Mouse (Mus musculus) neural tube, embryonic 11.5 days (tissue): Measurements from ENCODE around the gene Il17rc. TPM values are rescaled to one million over a fixed set of nuclear protein-coding genes. Genes with fewer than 3 reads are reported as not detected.

Experiments
- microRNA-seq: library from miRNA; unstranded; fragments of <30 nt; microRNA quantifications from one replicate; pipeline ENCODE4, GENCODE M21; 2016
- polyA plus RNA-seq: library from polyadenylated mRNA; unstranded; fragments of >200 nt; fragmentation: Nextera tagmentation; extraction: Ambion mirVana; gene quantifications from 2 replicates; pipeline ENCODE4 v1.2.1, GENCODE M21; 2014

The Il17rc gene
- polyA plus RNA-seq, 1 experiment from 2014 or later: 3.4 TPM

Small RNA genes within 50 kb of the gene (microRNA-seq; reads per million reads assigned to microRNA genes)
- gene Gm23365 (not detected), gene Gm24387 (not detected)

Other genes with a start within 250 kb of the Il17rc start
- gene Mtmr14, start 233.6 kb upstream of the Il17rc start, polyA plus RNA-seq: 47.4 and 53.5 TPM in 2 replicates
- gene Cpne9, start 189.1 kb upstream of the Il17rc start, polyA plus RNA-seq: 0.08 and 0.18 TPM in 2 replicates
- 27.1 and 28.4 TPM in 2 replicates for gene Brpf1, start 164.3 kb upstream of the Il17rc start, polyA plus RNA-seq
- 13.1 and 14.0 TPM in 2 replicates for gene Ogg1, start 144.5 kb upstream of the Il17rc start, polyA plus RNA-seq
- 50.8 and 56.0 TPM in 2 replicates for gene Camk1, start 127.4 kb upstream of the Il17rc start, polyA plus RNA-seq
- gene Tada3, start 93.5 kb upstream of the Il17rc start, polyA plus RNA-seq: 56.3 and 60.7 TPM in 2 replicates
- gene Arpc4, start 93.3 kb upstream of the Il17rc start, polyA plus RNA-seq: 202 and 215 TPM in 2 replicates
- gene Ttll3, start 82.2 kb upstream of the Il17rc start, polyA plus RNA-seq: 3.4 and 4.3 TPM in 2 replicates
- 27.7 and 27.9 TPM in 2 replicates for gene Rpusd3, start 52.1 kb upstream of the Il17rc start, polyA plus RNA-seq
- gene Cidec, start 35.7 kb upstream of the Il17rc start, polyA plus RNA-seq: 0.19 TPM in 1 of 2 replicates, not detected in the other
- 74.7 and 75.9 TPM in 2 replicates for gene Jagn1, start 28.9 kb upstream of the Il17rc start, polyA plus RNA-seq
- gene Il17re, start 12.9 kb upstream of the Il17rc start, polyA plus RNA-seq: 0.77 and 0.78 TPM in 2 replicates
- gene Creld1, start 11.9 kb downstream of the Il17rc start, polyA plus RNA-seq: 33.6 and 41.1 TPM in 2 replicates
- gene Prrt3, start 30.5 kb downstream of the Il17rc start, polyA plus RNA-seq: 0.91 and 0.94 TPM in 2 replicates
- gene Emc3, start 60.2 kb downstream of the Il17rc start, polyA plus RNA-seq: 82.4 and 89.4 TPM in 2 replicates
- 13.6 and 15.7 TPM in 2 replicates for gene Fancd2, start 60.3 kb downstream of the Il17rc start, polyA plus RNA-seq
- not detected in 2 replicates for gene Fancd2os, start 129.3 kb downstream of the Il17rc start, polyA plus RNA-seq
- 220 and 232 TPM in 2 replicates for gene Brk1, start 133.3 kb downstream of the Il17rc start, polyA plus RNA-seq
- 64.9 and 68.2 TPM in 2 replicates for gene Vhl, start 152.5 kb downstream of the Il17rc start, polyA plus RNA-seq
- 2.4 and 2.6 TPM in 2 replicates for gene Irak2, start 167.0 kb downstream of the Il17rc start, polyA plus RNA-seq
- gene Tatdn2, start 225.6 kb downstream of the Il17rc start, polyA plus RNA-seq: 0.95 and 0.97 TPM in 2 replicates
- gene Ghrl, start 248.5 kb downstream of the Il17rc start, polyA plus RNA-seq: 0.39 TPM in 1 of 2 replicates, not detected in the other